Mouse (Mus musculus): ENCODE results near the gene Ypel5.

- no peak for TF ChIP-seq CHD2 (IDR thresholded peaks at IDR 0.05; ENCODE audit: low read depth, low read length)
- TF ChIP-seq ZC3H11A (IDR thresholded peaks at IDR 0.05; ENCODE audit: borderline replicate concordance, low read depth, low read length) = no peak
- TF ChIP-seq HCFC1 (IDR thresholded peaks at IDR 0.05; ENCODE audit: borderline replicate concordance, insufficient read depth, low read length) = no peak
- TF ChIP-seq ZNF384 (IDR thresholded peaks at IDR 0.05; ENCODE audit: low read depth, low read length) = no peak
- TF ChIP-seq MAFK (IDR thresholded peaks at IDR 0.05; ENCODE audit: insufficient read depth, low read depth, low read length) = no peak
Measured at GRCm38 (mm10) chr17:72897961-72898360, 61.7 kb downstream of the Ypel5 start.

All from ES-E14 (cell line).